Mouse (Mus musculus) c-Kit-positive CD71-positive TER-119-negative erythroid progenitor cells, embryonic 14.5 days (primary cell): ENCODE measurements at regions not wholly inside any gene's neighbourhood (a gene's known extent, or its start where the extent isn't known, plus 50 kb on each side); places are given as distances from the start of the nearest gene placed in this dataset.

ENCODE experiments used
- DNase-seq: peaks from one replicate; pipeline ENCODE4 v3.0.0-alpha.2; 2013; ENCODE audit warnings: low read depth

DNA sequence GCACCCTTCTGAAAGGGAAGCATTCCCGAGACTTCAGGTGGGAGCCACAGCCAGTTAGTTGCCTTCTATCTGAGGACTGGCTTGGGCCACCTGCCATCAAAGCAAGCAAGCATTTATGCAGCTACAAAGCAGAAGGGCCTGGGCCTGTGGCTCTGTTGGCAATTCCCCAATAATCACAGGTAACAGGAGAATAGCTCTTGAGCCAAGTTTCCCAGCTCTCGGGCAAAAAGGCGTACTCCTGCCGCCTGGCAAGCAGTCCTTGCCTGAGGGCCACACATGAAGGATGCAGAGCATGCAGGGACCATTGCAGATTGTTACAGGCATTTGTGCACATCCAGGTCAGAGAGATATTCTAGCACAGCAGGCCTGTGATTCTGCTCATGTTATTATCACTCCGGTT, 53.2 kb upstream of the Unc5a start:
- no peak for DNase-seq
